9 mouse cellular contexts compared by ENCODE assay signal in the genomic region with DNA sequence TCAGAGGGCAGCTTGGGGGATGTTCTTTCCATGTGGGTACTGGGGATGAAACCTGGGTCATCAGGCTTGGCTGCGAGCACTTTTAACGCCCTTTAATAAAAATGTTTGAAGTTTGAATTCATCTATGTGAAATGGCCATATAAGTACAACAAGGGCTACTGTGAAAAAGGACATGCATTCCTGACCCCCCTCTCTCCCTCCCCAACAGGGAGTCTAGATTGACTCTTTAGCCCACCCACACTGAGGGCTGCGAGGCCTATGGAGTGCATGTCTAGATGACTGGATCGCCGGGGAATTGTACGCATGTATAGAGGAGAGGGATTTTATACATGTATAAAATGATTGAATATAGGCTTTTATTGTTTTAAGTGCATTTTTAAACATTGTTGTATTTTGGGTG. TPM values are rescaled to one million over a fixed set of nuclear protein-coding genes. Genes with fewer than 3 reads are reported as not detected.
A peak's percentile ranks its signal among the peaks of the same experiment; 100 is the strongest.
DNase-seq lines count a peak whose midpoint lies in the region; ATAC-seq lines count a peak whose summit lies in the region.
"Had no signal": no experiment of that assay in that cellular context is flagged by ENCODE, and none has a peak within 500 bp of the region (broad histone marks: within the 10 kb centered on the region; RNA-seq: fewer than 3 reads in every experiment).

No protein-coding gene starts in this region.

- peak overlapping the region; percentile 79 for H3K4me2 ChIP-seq in kidney, embryonic 15.5 days
- H3K4me2 ChIP-seq in hindbrain, embryonic 15.5 days: peak overlapping the region; percentile 67
- H3K4me2 ChIP-seq in midbrain, embryonic 15.5 days: peak overlapping the region; percentile 65

- H3K27ac ChIP-seq in kidney, embryonic 15.5 days: peak overlapping the region; percentile 90
- peak overlapping the region; percentile 45; the same call in 1 of the 2 replicates for H3K27ac ChIP-seq in brown adipose tissue, adult 24 weeks (replicated peaks; ENCODE audit: low read depth, low read length)
- peak overlapping the region; percentile 83; the same call in 1 of the 2 replicates for H3K27ac ChIP-seq in hindbrain, embryonic 15.5 days (replicated peaks)
- peak overlapping the region; percentile 78; the same call in 1 of the 2 replicates for H3K27ac ChIP-seq in midbrain, embryonic 15.5 days

- DNase-seq in kidney, postnatal 14 days: no peak
- DNase-seq in layer of hippocampus, postnatal 36 days: no peak
- no peak for DNase-seq in thymus, postnatal 4 days
- DNase-seq in right cerebral cortex, adult 18-20 months: no peak

- peaks cover 24% of the 10 kb centered on the region for H3K4me1 ChIP-seq in kidney, embryonic 15.5 days
- no peaks in the 10 kb centered on the region for H3K4me1 ChIP-seq in brown adipose tissue, adult 24 weeks (ENCODE audit: control insufficient read depth, insufficient read depth, insufficient read length, low read length)
- H3K4me1 ChIP-seq in hindbrain, embryonic 15.5 days (replicated peaks): peaks cover 14% of the 10 kb centered on the region
- H3K4me1 ChIP-seq in midbrain, embryonic 15.5 days: peaks cover 20% of the 10 kb centered on the region

- peaks cover 6% of the 10 kb centered on the region; the same call in 1 of the 2 replicates for H3K36me3 ChIP-seq in kidney, embryonic 15.5 days
- H3K36me3 ChIP-seq in hindbrain, embryonic 15.5 days: no peaks in the 10 kb centered on the region
- no peaks in the 10 kb centered on the region for H3K36me3 ChIP-seq in midbrain, embryonic 15.5 days (replicated peaks)

- H3K9me3 ChIP-seq in kidney, embryonic 15.5 days (replicated peaks): no peaks in the 10 kb centered on the region
- no peaks in the 10 kb centered on the region for H3K9me3 ChIP-seq in hindbrain, embryonic 15.5 days
- no peaks in the 10 kb centered on the region for H3K9me3 ChIP-seq in midbrain, embryonic 15.5 days

- peak overlapping the region; percentile 67 for H3K9ac ChIP-seq in kidney, embryonic 15.5 days
- peak overlapping the region; percentile 59 for H3K9ac ChIP-seq in hindbrain, embryonic 15.5 days
- peak overlapping the region; percentile 62 for H3K9ac ChIP-seq in midbrain, embryonic 15.5 days

- 49% methylated on average over 6 of the region's 6 CpGs for WGBS in kidney, embryonic 15.5 days
- 82% methylated on average over 6 of the region's 6 CpGs for WGBS in hindbrain, embryonic 15.5 days
- 83% methylated on average over 6 of the region's 6 CpGs for WGBS in midbrain, embryonic 15.5 days

- H3K27me3 ChIP-seq in kidney, embryonic 15.5 days: no peaks in the 10 kb centered on the region
- no peaks in the 10 kb centered on the region for H3K27me3 ChIP-seq in hindbrain, embryonic 15.5 days
- H3K27me3 ChIP-seq in midbrain, embryonic 15.5 days (replicated peaks): no peaks in the 10 kb centered on the region

- ATAC-seq in kidney, embryonic 15.5 days (replicated peaks; ENCODE audit: low FRiP score): no peak
- ATAC-seq in hindbrain, embryonic 15.5 days (ENCODE audit: low FRiP score, low read depth): no peak
- ATAC-seq in midbrain, embryonic 15.5 days (replicated peaks): no peak

- peak overlapping the region; percentile 80 for H3K4me3 ChIP-seq in kidney, embryonic 15.5 days (replicated peaks)
- H3K4me3 ChIP-seq in brown adipose tissue, adult 24 weeks (ENCODE audit: insufficient read depth, low read depth, low read length): peak overlapping the region; percentile 65
- H3K4me3 ChIP-seq in hindbrain, embryonic 15.5 days: peak overlapping the region; percentile 79
- peak overlapping the region; percentile 76 for H3K4me3 ChIP-seq in midbrain, embryonic 15.5 days

RNA-seq across cellular contexts. Expression of a gene that starts 0.8 kb away (rescaled TPM):
- 43.1 and 49.4 TPM in 2 replicates for polyA plus RNA-seq in kidney, embryonic 15.5 days (2015; fragmentation: Nextera tagmentation; extraction: Ambion mirVana)
- polyA plus RNA-seq in brown adipose tissue, adult 24 weeks (2012; ENCODE audit: insufficient read depth, insufficient read length, missing spikeins): 95.3 and 111 TPM in 2 replicates
- 56.0 and 63.5 TPM in 2 replicates for polyA plus RNA-seq in hindbrain, embryonic 15.5 days (2015; fragmentation: Nextera tagmentation; extraction: Ambion mirVana)
- 58.8 and 59.4 TPM in 2 replicates for polyA plus RNA-seq in midbrain, embryonic 15.5 days (2015; fragmentation: Nextera tagmentation; extraction: Ambion mirVana)
- total RNA-seq in layer of hippocampus, postnatal 36 days (2021): 10 to 100 TPM; 42.2 to 46.3 TPM

RNA-seq across cellular contexts. Expression of a gene that starts 13.0 kb away (rescaled TPM):
- polyA plus RNA-seq in kidney, embryonic 15.5 days (2015; fragmentation: Nextera tagmentation; extraction: Ambion mirVana): 11.1 and 40.8 TPM in 2 replicates
- polyA plus RNA-seq in brown adipose tissue, adult 24 weeks (2012; ENCODE audit: insufficient read depth, insufficient read length, missing spikeins): 1.9 and 5.7 TPM in 2 replicates
- polyA plus RNA-seq in hindbrain, embryonic 15.5 days (2015; fragmentation: Nextera tagmentation; extraction: Ambion mirVana): 1.6 and 2.3 TPM in 2 replicates
- polyA plus RNA-seq in midbrain, embryonic 15.5 days (2015; fragmentation: Nextera tagmentation; extraction: Ambion mirVana): 1.9 and 2.4 TPM in 2 replicates
- total RNA-seq in layer of hippocampus, postnatal 36 days (2021): under 1 TPM; 0.55 to 0.61 TPM
- total RNA-seq: neutrophil, adult 5-6 weeks had no signal

RNA-seq across cellular contexts. Expression of a gene that starts 14.8 kb away (rescaled TPM):
- 11.7 and 14.0 TPM in 2 replicates for polyA plus RNA-seq in kidney, embryonic 15.5 days (2015; fragmentation: Nextera tagmentation; extraction: Ambion mirVana)
- polyA plus RNA-seq in brown adipose tissue, adult 24 weeks (2012; ENCODE audit: insufficient read depth, insufficient read length, missing spikeins): 2.1 and 4.8 TPM in 2 replicates
- polyA plus RNA-seq in hindbrain, embryonic 15.5 days (2015; fragmentation: Nextera tagmentation; extraction: Ambion mirVana): 17.3 and 19.6 TPM in 2 replicates
- polyA plus RNA-seq in midbrain, embryonic 15.5 days (2015; fragmentation: Nextera tagmentation; extraction: Ambion mirVana): 21.7 and 22.5 TPM in 2 replicates
- total RNA-seq in layer of hippocampus, postnatal 36 days (2021): 10 to 100 TPM; 20.8 to 23.6 TPM

RNA-seq across cellular contexts. Expression of a gene that starts 15.0 kb away (rescaled TPM):
- not detected in 2 replicates for polyA plus RNA-seq in kidney, embryonic 15.5 days (2015; fragmentation: Nextera tagmentation; extraction: Ambion mirVana)
- not detected in 2 replicates for polyA plus RNA-seq in brown adipose tissue, adult 24 weeks (2012; ENCODE audit: insufficient read depth, insufficient read length, missing spikeins)
- polyA plus RNA-seq in hindbrain, embryonic 15.5 days (2015; fragmentation: Nextera tagmentation; extraction: Ambion mirVana): not detected in 2 replicates
- polyA plus RNA-seq in midbrain, embryonic 15.5 days (2015; fragmentation: Nextera tagmentation; extraction: Ambion mirVana): not detected in 2 replicates
- total RNA-seq in layer of hippocampus, postnatal 36 days (2021): 1 to 10 TPM; 3.1 to 4.5 TPM
- total RNA-seq: neutrophil, adult 5-6 weeks had no signal

RNA-seq across cellular contexts. Expression of a gene that starts 31.0 kb away (rescaled TPM):
- polyA plus RNA-seq in kidney, embryonic 15.5 days (2015; fragmentation: Nextera tagmentation; extraction: Ambion mirVana): 193 and 194 TPM in 2 replicates
- 101 and 117 TPM in 2 replicates for polyA plus RNA-seq in brown adipose tissue, adult 24 weeks (2012; ENCODE audit: insufficient read depth, insufficient read length, missing spikeins)
- 183 and 190 TPM in 2 replicates for polyA plus RNA-seq in hindbrain, embryonic 15.5 days (2015; fragmentation: Nextera tagmentation; extraction: Ambion mirVana)
- 181 and 198 TPM in 2 replicates for polyA plus RNA-seq in midbrain, embryonic 15.5 days (2015; fragmentation: Nextera tagmentation; extraction: Ambion mirVana)
- total RNA-seq in layer of hippocampus, postnatal 36 days (2021): 10 to 100 TPM; 53.5 to 57.9 TPM
